Mouse (Mus musculus): ENCODE measurements around the gene Slc1a5.

Slc1a5 gene

DNA sequence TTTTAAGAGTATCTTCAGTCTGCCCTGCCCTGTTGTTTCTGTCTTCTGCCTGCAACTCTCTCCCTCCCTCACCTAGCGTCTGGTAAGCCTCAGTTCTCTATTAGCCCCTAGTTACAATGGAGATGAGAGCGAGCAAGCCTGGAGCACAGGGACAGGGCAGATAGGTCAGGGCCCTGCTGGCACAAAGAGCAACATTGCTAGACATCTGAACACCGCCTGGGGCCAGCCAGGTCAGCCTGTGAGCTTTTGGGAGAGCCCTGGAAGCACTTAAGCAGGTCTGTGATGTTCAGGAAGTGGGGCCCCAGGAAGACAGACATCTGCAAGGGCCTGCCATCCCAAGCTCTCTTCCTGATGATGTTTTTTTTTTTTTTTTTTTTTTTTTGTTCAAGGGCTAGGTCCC lies 40.0 kb downstream of the Slc1a5 start:
- DNase-seq, result no peak

DNA sequence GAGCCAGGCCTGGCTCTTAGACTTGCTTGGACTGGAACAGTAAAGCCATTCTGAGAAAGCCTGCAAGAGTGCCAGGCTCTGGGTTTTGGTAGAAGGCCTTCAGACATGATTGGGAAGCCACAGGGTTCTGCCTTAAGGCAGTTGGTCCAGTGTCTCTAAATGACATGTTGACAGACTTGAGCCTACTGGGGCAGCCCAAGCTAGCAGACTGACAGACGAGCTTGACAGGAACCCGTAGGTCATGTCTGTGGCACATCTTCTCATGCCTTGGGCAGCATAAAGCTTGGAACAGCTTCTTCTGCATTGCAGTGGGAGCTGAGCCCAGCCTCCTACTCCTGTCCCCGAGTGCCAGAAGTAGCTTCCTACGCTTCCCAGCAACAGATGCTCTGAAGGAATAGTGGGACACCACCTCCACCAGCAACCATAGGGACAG lies 40.5 kb downstream of the Slc1a5 start:
- no peak for DNase-seq

- no peak for DNase-seq
These were observed 42.6 kb downstream of the Slc1a5 start for GRCm38 (mm10) chr7:16823734-16824133.

DNA sequence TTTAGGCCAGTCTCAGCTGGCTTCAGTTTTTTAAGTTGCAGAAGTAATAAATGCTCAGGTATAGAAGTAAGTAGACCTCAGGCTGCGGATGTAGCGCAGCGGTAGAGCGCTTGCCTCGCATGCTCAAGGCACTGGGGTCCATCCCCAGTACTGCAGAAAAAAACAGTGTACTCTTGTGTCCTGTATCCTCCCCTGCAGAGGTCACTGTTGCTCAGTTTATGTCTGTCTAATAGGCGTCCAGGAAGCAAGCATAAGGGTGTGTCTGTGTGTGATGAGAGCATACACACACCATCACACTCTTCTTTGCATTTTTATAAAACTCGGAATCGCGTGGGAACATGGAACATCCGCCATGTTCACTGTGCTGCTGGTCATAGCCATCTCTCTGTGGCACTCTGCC lies 44.6 kb downstream of the Slc1a5 start:
- DNase-seq, result peak; percentile 39 to 55

DNA sequence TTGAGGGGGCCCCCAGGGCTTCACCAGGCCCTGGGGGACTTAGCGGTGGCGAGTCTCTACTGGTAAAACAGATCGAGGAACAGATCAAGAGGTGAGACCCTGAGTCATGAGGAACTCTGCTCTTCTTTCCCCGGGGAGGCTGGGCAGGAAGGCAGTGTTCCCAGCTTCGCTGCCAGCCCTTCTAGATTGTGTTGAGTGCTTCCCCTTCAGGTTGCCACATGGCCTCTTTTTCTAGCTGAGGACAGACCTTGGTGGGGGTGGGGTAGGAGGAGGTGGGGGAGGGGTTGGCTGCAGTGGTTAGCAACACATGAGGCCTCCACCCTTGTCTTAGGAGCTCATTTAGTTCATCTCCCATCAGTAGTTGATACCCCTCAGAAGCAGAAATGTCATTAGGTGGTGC lies 45.4 kb downstream of the Slc1a5 start:
- DNase-seq, result no peak

DNA sequence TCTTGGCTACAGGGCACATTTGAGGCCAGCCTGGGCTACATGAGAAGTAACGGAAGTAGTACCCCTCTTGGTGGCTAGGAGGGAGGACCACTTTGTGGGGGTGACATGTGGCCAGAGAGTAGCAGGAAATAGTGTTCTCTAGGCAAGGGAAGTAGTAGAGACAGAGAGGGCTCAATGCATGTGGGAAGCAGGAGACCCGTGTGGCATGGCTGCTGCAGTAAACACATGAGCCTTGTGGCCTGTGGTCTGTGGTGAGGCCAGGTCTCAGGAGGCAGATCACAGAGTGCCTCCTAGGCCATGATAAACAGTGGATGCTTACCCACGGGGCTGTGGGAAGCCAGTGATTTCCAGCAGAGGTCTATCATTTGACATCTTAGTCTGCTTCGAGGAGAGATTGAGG lies 46.1 kb downstream of the Slc1a5 start:
- DNase-seq, result no peak

DNA sequence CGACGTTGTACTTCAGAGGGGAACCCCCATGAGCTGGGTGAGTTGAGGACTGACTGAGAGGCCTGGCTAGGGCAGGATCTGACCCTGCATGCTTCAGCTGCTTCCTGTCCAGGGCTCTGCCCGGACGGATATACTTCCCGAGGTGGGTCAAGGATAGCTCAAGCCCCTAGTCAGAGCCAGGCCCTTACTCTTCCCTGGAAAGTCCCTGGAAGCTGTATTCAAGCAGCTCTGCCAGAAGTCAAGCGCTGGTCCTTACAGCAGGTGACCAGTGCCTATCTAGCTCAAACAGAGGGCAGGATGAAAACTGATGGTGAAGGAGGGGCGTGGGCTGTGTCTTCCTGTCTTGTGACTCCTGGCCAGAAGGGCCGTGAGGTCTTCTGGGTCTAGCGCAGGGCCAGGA lies 49.3 kb downstream of the Slc1a5 start:
- DNase-seq, result no peak

- DNase-seq, result peak in 1 of 2 experiments; percentile 36
These were observed 57.0 kb downstream of the Slc1a5 start for GRCm38 (mm10) chr7:16837916-16838803.

GRCm38 (mm10) chr7:16838804-16839426 lies 57.8 kb downstream of the Slc1a5 start:
- no peak for DNase-seq

DNA sequence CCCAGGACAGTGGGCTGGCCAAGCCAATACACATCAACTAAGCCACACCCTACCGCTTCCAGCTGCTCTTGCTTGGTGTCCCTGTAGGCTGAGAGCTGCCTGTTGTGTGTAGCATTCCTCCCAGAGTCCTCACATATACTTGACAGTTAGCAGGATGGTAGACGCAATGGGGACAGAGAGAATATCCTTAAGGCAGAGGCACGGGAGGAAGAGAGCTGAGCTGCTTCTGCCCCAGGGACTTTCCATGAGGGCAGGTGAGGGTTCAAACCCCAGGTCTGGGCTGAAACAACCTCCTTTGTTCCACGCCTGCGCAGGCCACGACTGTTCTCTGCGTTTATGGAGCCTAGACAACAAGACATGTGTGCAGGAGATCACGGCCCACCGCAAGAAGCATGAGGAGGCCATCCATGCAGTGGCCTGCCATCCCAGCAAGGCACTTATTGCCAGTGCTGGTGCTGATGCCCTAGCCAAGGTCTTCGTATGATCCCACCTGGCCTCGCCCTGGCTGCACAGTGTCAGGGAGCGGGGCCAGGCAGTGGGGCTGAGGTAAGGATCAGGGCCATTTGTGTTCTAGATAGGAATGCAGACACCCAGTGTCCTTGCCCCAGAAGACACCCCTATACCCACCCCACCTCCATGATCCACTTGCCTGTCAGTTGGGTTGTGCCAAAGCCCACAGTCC lies 58.4 kb downstream of the Slc1a5 start:
- DNase-seq, result no peak

DNA sequence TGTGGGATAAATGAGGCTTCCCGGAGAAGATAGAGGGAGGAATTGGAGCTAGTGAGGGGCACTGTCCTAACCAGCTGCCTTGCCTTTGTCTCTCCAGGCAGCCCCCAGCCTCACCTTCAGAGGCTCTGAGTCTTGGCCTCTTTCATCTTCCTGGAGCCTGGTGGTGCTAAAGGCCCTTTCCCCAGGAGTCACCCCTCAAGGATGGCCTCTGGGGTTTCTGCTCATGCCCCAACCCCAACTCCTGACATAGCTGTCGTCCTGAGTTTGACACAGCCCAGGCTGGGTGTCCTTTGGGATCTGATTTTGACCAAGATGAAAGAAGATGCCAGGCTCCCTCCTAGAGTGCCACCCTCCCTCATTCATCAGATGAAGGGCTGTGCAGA lies 59.0 kb downstream of the Slc1a5 start:
- DNase-seq, result no peak

GRCm38 (mm10) chr7:16841078-16841477 lies 59.9 kb downstream of the Slc1a5 start:
- peak; percentile 59 to 66 for DNase-seq

DNA sequence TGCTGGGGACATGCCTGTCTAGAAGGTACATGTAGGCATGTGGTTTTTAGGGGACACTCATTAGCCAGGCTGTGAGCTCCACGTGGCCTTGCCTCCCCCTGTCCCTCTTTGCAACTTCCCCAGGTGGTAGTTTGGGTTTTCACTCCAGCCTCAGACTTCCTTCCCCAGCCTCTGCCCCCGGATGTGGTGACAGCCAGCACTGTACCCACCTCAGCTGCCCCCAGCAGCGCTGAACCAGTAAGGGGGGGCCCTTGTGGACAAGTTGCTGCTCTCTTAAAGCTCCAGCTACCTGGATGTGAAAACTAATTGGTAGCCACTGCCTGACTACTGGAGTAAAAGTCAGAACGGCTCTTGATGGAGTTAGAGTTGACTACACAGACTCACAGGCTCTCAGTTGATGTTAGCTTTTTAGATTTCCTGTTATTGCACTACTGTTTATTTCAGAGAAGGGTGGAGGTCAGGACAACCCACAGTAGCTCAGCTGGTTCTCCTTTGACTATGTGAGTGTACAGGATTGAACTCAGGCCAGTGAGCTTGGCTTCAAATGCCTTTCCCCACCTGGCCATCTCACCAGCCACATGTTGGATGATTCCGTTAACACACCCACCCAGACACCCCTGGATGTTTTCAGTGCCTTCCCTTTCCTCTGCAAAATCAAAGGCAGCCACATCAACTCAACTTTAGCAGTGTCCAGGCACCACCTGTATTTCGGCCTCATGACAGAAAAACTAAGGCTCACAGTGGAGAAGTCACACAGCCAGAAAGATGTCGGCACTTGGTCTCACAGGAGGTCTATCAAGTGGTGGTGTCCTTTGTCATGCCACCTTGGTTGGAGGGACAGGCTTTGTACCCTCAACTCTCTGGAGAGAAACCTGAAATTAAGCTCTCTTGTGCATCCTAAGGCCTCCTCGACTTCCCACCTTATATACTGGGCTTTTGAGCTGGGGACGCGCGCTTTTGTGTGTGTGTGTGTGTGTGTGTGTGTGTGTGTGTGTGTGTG lies 60.7 kb downstream of the Slc1a5 start:
- peak; percentile 86 to 91 for DNase-seq

DNA sequence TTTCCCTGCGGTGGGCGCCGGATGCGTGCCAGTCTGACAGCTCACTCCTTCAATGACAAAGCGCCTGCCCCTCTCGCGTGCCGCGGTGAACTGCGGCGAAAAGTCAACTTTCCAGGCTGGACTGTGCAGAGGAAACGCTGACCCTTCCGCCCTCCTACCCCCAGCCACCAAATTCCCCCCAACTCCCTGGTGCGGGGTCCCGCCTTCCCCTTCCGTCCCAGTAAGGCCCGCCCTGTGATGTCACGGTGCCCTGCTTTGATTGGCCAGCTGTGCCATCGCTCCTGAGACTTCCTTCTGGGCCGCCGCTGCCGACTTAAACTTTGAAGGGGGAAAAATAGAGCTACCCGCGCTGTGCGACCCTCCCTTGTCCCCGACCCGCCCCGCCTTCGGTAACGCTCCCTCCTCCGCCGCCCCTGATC lies 61.5 kb downstream of the Slc1a5 start, which contains the start of gene Prkd2:
Gene Prkd2, plus strand, starts transcription at position 258 of the 419 bp plus-strand sequence.
- DNase-seq, result peak; percentile 96

DNA sequence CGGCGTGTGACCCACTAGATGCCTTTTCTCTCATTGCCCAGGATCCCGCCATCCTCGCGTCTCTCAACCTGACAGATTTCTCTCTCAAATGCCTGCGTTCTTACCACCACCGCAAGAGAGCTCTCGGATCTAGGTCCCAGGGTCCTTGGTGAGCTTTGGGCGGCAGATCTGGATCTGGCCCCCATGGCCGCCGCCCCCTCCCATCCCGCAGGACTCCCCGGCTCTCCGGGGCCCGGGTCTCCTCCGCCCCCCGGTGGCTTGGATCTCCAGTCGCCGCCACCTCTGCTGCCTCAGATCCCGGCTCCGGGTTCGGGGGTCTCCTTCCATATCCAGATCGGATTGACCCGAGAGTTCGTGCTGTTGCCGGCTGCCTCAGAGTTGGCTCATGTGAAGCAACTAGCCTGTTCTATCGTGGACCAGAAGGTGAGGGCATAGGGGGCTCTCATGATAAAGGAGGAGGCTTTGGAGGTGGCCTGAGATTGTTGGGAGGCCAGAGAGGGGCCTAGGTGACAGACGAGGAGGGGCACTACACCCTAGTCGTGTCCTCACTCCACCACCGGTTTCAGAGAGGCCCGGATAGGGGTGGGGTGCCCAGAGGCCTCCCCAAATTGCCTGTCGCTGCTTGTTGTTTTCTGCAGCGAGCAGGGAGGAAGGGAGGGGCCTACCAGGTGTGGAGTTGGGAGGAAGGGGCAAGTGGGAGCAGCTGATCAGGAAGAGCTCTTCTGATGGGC lies 62.5 kb downstream of the Slc1a5 start:
- peak; percentile 80 to 89 for DNase-seq

DNA sequence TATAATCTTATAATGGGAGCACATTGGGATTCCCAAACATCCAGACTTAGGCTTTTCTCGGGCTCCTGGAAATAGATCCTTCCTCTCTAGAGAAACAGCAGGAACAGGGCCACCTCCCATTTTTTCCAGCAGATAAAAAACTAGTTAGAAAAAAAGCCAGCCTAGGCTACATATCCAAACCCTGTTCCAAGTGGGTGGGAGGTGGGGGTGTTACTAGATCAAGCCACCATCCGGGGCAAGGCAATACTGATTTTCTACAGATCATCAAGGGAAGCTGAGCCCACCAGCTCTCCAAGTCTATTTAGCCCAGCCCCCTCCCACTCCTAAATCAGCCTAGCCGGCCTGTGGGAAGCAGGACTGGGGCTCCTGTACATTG lies 63.5 kb downstream of the Slc1a5 start:
- DNase-seq, result no peak

DNA sequence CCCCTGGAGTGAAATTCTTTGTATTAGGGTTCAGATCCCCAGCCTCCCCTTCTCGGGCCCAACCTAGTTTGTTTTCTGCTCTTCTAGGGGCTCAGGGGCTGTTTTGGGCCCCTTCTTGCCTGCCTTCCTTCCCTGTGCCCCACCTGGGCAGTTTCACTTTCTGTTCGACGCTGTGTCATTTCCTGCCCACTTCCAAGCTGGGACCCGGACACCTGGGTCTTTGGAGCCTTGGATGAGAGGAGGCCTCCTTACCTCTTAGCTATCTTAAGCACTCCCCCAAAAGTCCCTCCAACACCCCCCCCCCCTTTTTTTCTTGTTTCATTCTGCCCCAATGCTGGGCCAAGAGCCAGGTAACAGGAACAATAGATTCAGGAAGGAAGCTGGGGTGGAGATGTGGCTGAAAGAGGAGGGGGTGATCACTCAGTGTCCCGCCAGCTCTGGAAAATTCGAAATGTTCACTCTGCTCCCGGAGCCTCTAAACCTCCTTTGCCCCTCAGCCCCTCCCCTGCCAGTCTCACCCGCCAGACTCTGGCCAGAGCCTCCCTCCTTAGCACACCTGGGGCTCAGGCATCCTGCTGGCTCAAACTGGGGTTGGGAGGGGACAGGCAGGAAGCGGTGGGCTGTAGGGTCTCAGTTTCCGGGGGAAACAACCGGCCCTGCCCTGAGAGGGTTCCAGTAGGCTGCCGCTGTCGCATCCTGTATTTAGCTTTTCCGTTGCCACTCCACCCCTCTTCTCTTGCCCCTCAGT lies 64.1 kb downstream of the Slc1a5 start:
- DNase-seq, result peak; percentile 83 to 90

DNA sequence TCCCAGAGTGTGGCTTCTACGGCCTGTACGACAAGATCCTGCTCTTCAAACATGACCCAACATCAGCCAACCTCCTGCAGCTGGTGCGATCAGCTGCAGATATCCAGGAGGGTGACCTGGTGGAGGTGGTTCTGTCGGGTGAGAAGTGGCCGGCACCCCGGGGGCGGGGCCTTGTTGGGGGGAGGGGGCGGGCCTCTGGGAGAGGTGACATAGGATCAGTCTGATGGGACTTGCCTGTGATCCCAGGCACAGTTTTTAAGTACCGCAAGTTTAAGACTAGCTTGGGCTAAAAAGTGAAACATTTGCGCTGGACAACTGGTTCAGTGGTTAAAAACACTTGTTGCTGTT lies 64.7 kb downstream of the Slc1a5 start:
- no peak for DNase-seq

DNA sequence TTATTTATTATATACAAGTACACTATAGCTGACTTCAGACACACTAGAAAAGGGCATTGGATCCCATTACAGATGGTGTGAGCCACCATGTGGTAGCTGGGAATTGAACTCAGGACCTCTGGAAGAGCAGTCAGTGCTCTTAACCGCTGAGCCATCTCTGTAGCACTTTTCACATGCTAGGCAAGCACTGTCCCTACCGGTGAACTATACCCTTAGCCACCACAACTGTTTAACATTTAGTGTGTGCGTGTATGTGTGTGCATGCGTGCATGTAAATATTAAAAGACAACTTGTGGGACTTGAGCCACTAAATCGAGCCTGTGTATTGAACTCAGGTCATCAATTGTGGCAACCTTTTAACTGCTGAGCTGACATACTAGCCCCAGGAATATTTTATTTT lies 65.6 kb downstream of the Slc1a5 start:
- DNase-seq, result no peak

DNA sequence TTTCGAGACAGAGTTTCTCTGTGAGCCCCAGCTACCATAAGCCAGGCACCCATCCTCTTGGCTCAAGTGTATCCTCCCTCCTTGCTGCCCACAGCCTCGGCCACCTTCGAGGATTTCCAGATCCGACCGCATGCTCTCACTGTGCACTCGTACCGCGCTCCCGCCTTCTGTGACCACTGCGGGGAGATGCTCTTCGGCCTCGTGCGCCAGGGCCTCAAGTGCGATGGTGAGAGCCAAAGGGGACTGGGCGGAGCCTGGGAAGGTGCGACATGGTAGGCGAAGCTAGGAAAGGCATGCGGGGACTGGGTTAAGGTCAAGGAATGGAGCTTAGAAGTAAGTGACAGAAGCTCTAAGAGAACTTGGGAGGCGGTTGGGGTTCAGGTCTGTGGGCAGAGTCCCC lies 66.4 kb downstream of the Slc1a5 start:
- no peak for DNase-seq
